Mouse (Mus musculus): ENCODE measurements around the gene Saa3.

- TF ChIP-seq POLR2A (IDR thresholded peaks at IDR 0.05; ENCODE audit: low read depth, low read length) = no peak
- TF ChIP-seq CTCF (IDR thresholded peaks at IDR 0.05; ENCODE audit: extremely low read depth, insufficient read depth, insufficient read length, insufficient replicate concordance) = no peak
Observed at GRCm38 (mm10) chr7:46724396-46724795, 8.9 kb upstream of the Saa3 start.

Data from spleen, adult 2 months (tissue).